Mouse (Mus musculus) megakaryocyte progenitor cell, adult 5-6 weeks (primary cell): ENCODE measurements at regions not wholly inside any gene's neighbourhood (a gene's known extent, or its start where the extent isn't known, plus 50 kb on each side); places are given as distances from the start of the nearest gene placed in this dataset.

Experiments
- ATAC-seq: replicated peaks from 2 replicates; pipeline ENCODE4 v1.8.0; 2016; ENCODE audit warnings: mild to moderate bottlenecking, moderate TSS enrichment, inconsistent platforms; ENCODE audit not compliant: poor library complexity

- no peak for ATAC-seq
These were observed 193.4 kb upstream of the Man1a start for GRCm38 (mm10) chr10:54269785-54270184.

DNA sequence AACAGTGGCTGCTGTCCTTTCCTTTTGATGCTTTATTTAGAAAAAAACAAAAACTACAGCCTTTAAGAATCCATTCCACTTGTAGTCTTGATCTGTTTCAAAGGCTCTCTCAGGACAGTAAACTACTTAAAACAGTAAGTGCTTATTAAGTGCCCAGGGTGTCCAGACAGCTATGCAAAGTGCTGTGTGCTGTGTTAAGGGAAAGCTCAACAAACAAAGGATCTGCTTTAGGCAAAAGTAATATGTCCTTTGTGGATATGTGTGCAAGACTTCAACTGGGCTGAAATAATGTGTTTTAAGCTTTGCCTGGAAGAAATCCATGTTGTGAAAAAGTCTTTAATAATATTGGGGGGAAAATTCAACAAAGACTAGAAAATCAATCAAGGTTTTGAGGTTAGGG is 192.9 kb upstream of the Man1a start:
- ATAC-seq: no peak

GRCm38 (mm10) chr10:54266656-54267055 is 190.2 kb upstream of the Man1a start:
- ATAC-seq: no peak

GRCm38 (mm10) chr10:54254874-54255641 is 178.6 kb upstream of the Man1a start:
- no peak for ATAC-seq

GRCm38 (mm10) chr10:54244995-54245394 is 168.6 kb upstream of the Man1a start:
- ATAC-seq: no peak

DNA sequence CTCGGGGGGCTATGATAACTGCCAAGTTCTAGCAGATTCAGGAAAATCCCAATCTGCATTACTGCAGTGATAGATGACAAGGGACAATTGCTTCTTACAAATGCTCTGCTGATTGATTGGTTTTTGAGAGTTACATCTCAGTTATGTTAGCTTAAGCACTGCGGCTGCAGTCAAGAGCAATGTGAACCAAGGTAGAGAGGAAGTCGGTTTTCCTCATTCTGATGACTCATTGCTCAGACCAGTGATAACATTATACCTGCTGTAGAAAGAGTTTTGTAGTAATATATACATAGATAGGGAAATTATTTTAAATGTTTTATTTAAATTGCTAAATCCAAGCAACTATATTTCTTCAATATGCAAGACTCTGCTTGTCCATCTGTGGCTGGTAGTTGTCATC is 126.0 kb upstream of the Man1a start:
- 0 out of 2 replicates have a peak, but pooled peaks have one; percentile 31 for ATAC-seq

DNA sequence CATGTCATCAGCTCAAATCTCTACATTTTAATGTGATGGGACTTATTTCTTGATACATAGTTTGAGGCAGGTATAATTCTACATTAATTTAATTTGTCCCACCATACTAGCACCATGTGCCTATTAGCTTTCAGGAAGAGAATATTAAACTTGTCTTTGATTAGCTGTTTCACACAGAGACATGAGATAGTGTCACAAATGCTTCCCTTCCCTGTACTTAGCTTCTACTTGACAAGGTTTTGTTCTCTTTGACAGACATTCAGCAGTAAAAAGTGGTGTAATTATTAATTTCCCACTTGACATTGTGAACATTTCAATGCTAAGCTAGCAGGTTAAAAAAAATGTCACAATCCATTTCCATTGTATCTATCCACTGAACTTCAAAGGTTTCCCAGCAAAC is 125.3 kb upstream of the Man1a start:
- ATAC-seq: no peak

- ATAC-seq: no peak
These were observed 106.3 kb upstream of the Man1a start for GRCm38 (mm10) chr10:54182670-54183069.

- no peak for ATAC-seq
These were observed 92.9 kb upstream of the Man1a start for GRCm38 (mm10) chr10:54169320-54169719.

DNA sequence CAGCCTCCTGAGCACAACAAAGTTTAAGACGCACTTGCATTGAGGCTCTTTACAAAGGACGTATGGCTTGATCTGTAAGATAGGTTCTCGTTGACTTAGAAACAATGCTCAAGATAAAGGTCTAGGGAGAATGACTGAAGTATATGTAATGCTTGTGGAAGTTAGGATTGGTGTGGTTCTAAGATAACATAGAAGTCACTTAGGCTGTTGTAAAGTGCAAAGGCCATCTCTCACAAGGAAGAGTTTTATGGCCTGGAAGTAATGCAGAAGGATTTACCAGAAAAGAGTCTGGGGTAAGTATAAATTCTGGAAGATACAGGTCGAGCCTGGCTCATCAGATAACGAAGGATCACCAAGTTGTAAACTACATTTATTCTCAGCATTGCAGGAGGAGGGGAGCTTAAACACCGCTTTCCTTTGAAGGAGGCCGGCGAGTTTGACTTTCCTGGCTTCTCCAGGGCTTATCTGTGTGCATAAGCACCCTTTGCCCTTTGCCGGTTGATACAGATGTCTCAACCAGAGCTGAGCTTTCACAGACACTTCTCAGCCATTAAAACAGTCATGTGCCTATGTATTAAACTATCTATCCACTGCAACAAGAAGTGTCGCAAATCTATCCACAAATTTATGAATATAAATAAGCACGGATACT is 84.8 kb upstream of the Man1a start:
- ATAC-seq: no peak

- 0 out of 2 replicates have a peak, but pooled peaks have one; percentile 65 for ATAC-seq
These were observed 77.5 kb upstream of the Man1a start for GRCm38 (mm10) chr10:54153928-54154327.

DNA sequence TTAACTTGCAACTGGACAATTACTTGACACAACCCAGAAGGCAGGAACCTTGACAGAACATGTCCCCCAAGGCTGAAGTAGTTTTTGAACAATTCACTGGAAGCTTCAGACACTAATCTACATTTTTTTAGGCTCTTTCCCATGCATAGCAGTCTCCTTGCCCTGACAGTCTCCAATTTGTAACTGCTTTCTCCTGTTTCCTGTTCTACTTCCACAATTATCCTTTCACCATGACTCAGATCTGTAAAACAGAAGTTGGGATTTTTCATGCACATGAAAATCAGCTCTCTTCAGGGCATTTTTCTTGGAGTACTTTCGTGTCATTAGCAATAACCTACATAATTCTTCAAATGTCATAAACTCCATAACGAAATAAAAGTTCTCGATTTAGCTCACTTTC is 56.2 kb upstream of the Man1a start:
- peak; percentile 57 for ATAC-seq
